Mouse (Mus musculus): ENCODE data around the gene Usp7. TPM values are rescaled to one million over a fixed set of nuclear protein-coding genes. Genes with fewer than 3 reads are reported as not detected.

The Usp7 gene
- total RNA-seq (2023), result 100 to 1,000 TPM; 314 TPM

GRCm38 (mm10) chr16:8791949-8792557 is at the start of gene Usp7:
Gene Usp7 (minus strand): TSS chr16:8792308.

GRCm38 (mm10) chr16:8829564-8830359 is 37.7 kb upstream of the Usp7 start, which contains the start of gene 1810013L24Rik:
Gene 1810013L24Rik (plus strand): TSS chr16:8830100.

GRCm38 (mm10) chr16:8680470-8680869 is 111.6 kb downstream of the Usp7 start, which contains the start of gene Gm5767:
Gene Gm5767 (plus strand): TSS chr16:8680770.

GRCm38 (mm10) chr16:8671551-8672349 is 120.4 kb downstream of the Usp7 start, which contains the start of gene Carhsp1:
Gene Carhsp1 (minus strand): TSS chr16:8672155.

Other genes with a start within 250 kb of the Usp7 start
- 10 to 100 TPM; 85.6 to 95.8 TPM for gene Pmm2, start 154.6 kb downstream of the Usp7 start, total RNA-seq (2023)
- gene Tmem186, start 154.6 kb downstream of the Usp7 start, total RNA-seq (2023), result 10 to 100 TPM in 1 of 2 experiments, 1 to 10 TPM in 1; 9.9 to 12.0 TPM
- gene Carhsp1, start 120.2 kb downstream of the Usp7 start, total RNA-seq (2023), result 10 to 100 TPM; 16.9 to 17.8 TPM
- gene Gm5767, start 111.5 kb downstream of the Usp7 start, total RNA-seq (2023), result not detected
- 100 to 1,000 TPM; 106 to 112 TPM for gene 1810013L24Rik, start 37.8 kb upstream of the Usp7 start, total RNA-seq (2023)